Mouse (Mus musculus) thymus, adult 2 months (tissue): ENCODE data around the gene Slc2a13. TPM values are rescaled to one million over a fixed set of nuclear protein-coding genes. Genes with fewer than 3 reads are reported as not detected.

ENCODE experiments used
- DNase-seq: peaks from one replicate; pipeline ENCODE4 v3.0.0; 2021
- H3K27ac ChIP-seq: fragments of 200-500 bp; 2 replicates; pipeline ENCODE4 v1.5.1; 2012; ENCODE audit warnings: low read length, control low read depth; ENCODE audit not compliant: control insufficient read depth, insufficient read depth
- H3K27me3 ChIP-seq: fragments of 200-500 bp; 2 replicates; pipeline ENCODE4 v1.6.1; 2012; ENCODE audit warnings: mild to moderate bottlenecking, low read length, moderate library complexity, mixed read lengths; ENCODE audit not compliant: control insufficient read depth, insufficient read depth
- H3K36me3 ChIP-seq: fragments of 200-500 bp; 2 replicates; pipeline ENCODE4 v1.6.1; 2012; ENCODE audit warnings: mild to moderate bottlenecking, low read length, moderate library complexity; ENCODE audit not compliant: control insufficient read depth, insufficient read depth
- H3K4me1 ChIP-seq: fragments of 200-500 bp; replicated peaks from 2 replicates; pipeline ENCODE4 v1.6.1; 2012; ENCODE audit warnings: low read length; ENCODE audit not compliant: control insufficient read depth, insufficient read depth
- H3K4me3 ChIP-seq: fragments of 200-500 bp; 2 replicates; pipeline ENCODE4 v1.5.1; 2012; ENCODE audit warnings: mild to moderate bottlenecking, low read length, control low read depth, moderate library complexity; ENCODE audit not compliant: control insufficient read depth, insufficient read depth
- CTCF ChIP-seq: fragments of 200-500 bp; IDR thresholded peaks from 2 replicates; pipeline ENCODE4 v1.5.1; 2012; ENCODE audit warnings: mild to moderate bottlenecking, control low read depth, low read length, moderate library complexity, borderline replicate concordance; ENCODE audit not compliant: control insufficient read depth, poor library complexity, insufficient read depth; ENCODE audit errors: extremely low read depth
- POLR2A ChIP-seq: fragments of 200-500 bp; IDR thresholded peaks from 2 replicates; pipeline ENCODE4 v1.6.1; 2012; ENCODE audit warnings: mild to moderate bottlenecking, low read length, control low read depth, moderate library complexity; ENCODE audit not compliant: control insufficient read depth, poor library complexity, insufficient read depth; ENCODE audit errors: extremely low read depth
- WGBS: fragments of 180-500 bp; shearing (Covaris S2); methylation state at CpG from one replicate; pipeline ENCODE4 v1.1.7; 2018; 5-methylcytosine and 5-hydroxymethylcytosine counted together
- polyA plus RNA-seq: library from polyadenylated mRNA; depleted of rRNA; stranded (reverse); fragments of >200 nt; gene quantifications from 2 replicates; pipeline ENCODE4 v1.2.3, GENCODE M21; 2012

Gene Slc2a13
- polyA plus RNA-seq, 1 experiment = 0.42 TPM

GRCm38 (mm10) chr15:91465331-91465730 is 107.7 kb downstream of the Slc2a13 start:
- no peak overlapping the region for H3K4me3 ChIP-seq
- no peak for TF ChIP-seq POLR2A
- no peak for TF ChIP-seq CTCF
- DNase-seq = no peak
- WGBS = 90% methylated on average over 3 of the region's 3 CpGs
- no peaks in the 10 kb centered on the region for H3K36me3 ChIP-seq
- no peak overlapping the region for H3K27ac ChIP-seq
- H3K4me1 ChIP-seq = no peaks in the 10 kb centered on the region
- H3K27me3 ChIP-seq = no peaks in the 10 kb centered on the region

- no peak overlapping the region for H3K4me3 ChIP-seq
- no peaks in the 10 kb centered on the region for H3K27me3 ChIP-seq
- TF ChIP-seq CTCF = no peak
- TF ChIP-seq POLR2A = no peak
- 91% methylated on average over 10 of the region's 10 CpGs for WGBS
- H3K4me1 ChIP-seq = no peaks in the 10 kb centered on the region
- H3K36me3 ChIP-seq = no peaks in the 10 kb centered on the region
- no peak for DNase-seq
- no peak overlapping the region for H3K27ac ChIP-seq
Measured at GRCm38 (mm10) chr15:91463857-91464435, 109.1 kb downstream of the Slc2a13 start.

- 91% methylated on average over 16 of the region's 16 CpGs for WGBS
- Histone ChIP-seq H3K27me3 (no peaks in the 10 kb centered on the region), H3K27ac (no peak overlapping the region), H3K4me1 (no peaks in the 10 kb centered on the region), H3K36me3 (no peaks in the 10 kb centered on the region), H3K4me3 (no peak overlapping the region)
- TF ChIP-seq POLR2A (no peak), CTCF (no peak)
- DNase-seq = no peak
Measured at GRCm38 (mm10) chr15:91463026-91463661, 109.9 kb downstream of the Slc2a13 start.

GRCm38 (mm10) chr15:91461940-91462339 is 111.1 kb downstream of the Slc2a13 start:
- H3K36me3 ChIP-seq = no peaks in the 10 kb centered on the region
- H3K27ac ChIP-seq = no peak overlapping the region
- H3K27me3 ChIP-seq = no peaks in the 10 kb centered on the region
- TF ChIP-seq POLR2A = no peak
- TF ChIP-seq CTCF = no peak
- no peaks in the 10 kb centered on the region for H3K4me1 ChIP-seq
- DNase-seq = no peak
- WGBS = 81% methylated on average over 2 of the region's 2 CpGs
- no peak overlapping the region for H3K4me3 ChIP-seq

GRCm38 (mm10) chr15:91457202-91457601 is 115.9 kb downstream of the Slc2a13 start:
- DNase-seq = no peak
- Histone ChIP-seq H3K36me3 (no peaks in the 10 kb centered on the region), H3K27ac (no peak overlapping the region), H3K27me3 (no peaks in the 10 kb centered on the region), H3K4me3 (no peak overlapping the region), H3K4me1 (no peaks in the 10 kb centered on the region)
- TF ChIP-seq POLR2A = no peak
- TF ChIP-seq CTCF = no peak
- 89% methylated on average over 2 of the region's 2 CpGs for WGBS

GRCm38 (mm10) chr15:91445399-91445798 is 127.7 kb downstream of the Slc2a13 start:
- Histone ChIP-seq H3K4me3 (no peak overlapping the region), H3K36me3 (no peaks in the 10 kb centered on the region), H3K27ac (no peak overlapping the region), H3K27me3 (no peaks in the 10 kb centered on the region), H3K4me1 (no peaks in the 10 kb centered on the region)
- no peak for DNase-seq
- WGBS = 91% methylated on average over 6 of the region's 6 CpGs
- TF ChIP-seq POLR2A = no peak
- no peak for TF ChIP-seq CTCF

- no peak for DNase-seq
- Histone ChIP-seq H3K27me3 (no peaks in the 10 kb centered on the region), H3K27ac (no peak overlapping the region), H3K36me3 (no peaks in the 10 kb centered on the region), H3K4me1 (no peaks in the 10 kb centered on the region), H3K4me3 (no peak overlapping the region)
- WGBS = 96% methylated on average over 8 of the region's 8 CpGs
- no peak for TF ChIP-seq CTCF
- no peak for TF ChIP-seq POLR2A
Measured at GRCm38 (mm10) chr15:91443449-91443848, 129.6 kb downstream of the Slc2a13 start.
